Mouse (Mus musculus): ENCODE data around the gene Hbp1. TPM values are rescaled to one million over a fixed set of nuclear protein-coding genes. Genes with fewer than 3 reads are reported as not detected.

The Hbp1 gene
- polyA plus RNA-seq, 1 experiment, result 0.57 TPM

GRCm38 (mm10) chr12:31966405-31966804, 16.1 kb upstream of the Hbp1 start:
- no peaks in the 10 kb centered on the region for H3K27me3 ChIP-seq (ENCODE audit: control insufficient read depth)
- H3K4me3 ChIP-seq (replicated peaks), result no peak overlapping the region
- H3K9me3 ChIP-seq (ENCODE audit: control insufficient read depth, low read length), result no peaks in the 10 kb centered on the region
- TF ChIP-seq GATA1 (IDR thresholded peaks at IDR 0.05; ENCODE audit: low read length) (peak; percentile 15; the same call in 1 of the 2 replicates), TAL1 (IDR thresholded peaks at IDR 0.05; ENCODE audit: low read length) (peak; percentile 59)
- peaks cover 38% of the 10 kb centered on the region for H3K4me1 ChIP-seq (ENCODE audit: control insufficient read depth)
- peaks cover 88% of the 10 kb centered on the region for H3K36me3 ChIP-seq (ENCODE audit: control insufficient read depth)

GRCm38 (mm10) chr12:31965517-31966212, 15.3 kb upstream of the Hbp1 start:
- peak; percentile 26; the same call in 1 of the 3 replicates for TF ChIP-seq TAL1 (IDR thresholded peaks at IDR 0.05; ENCODE audit: low read length)
- TF ChIP-seq GATA1 (IDR thresholded peaks at IDR 0.05; ENCODE audit: low read length), result no peak
- no peaks in the 10 kb centered on the region for H3K9me3 ChIP-seq (ENCODE audit: control insufficient read depth, low read length)
- peaks cover 38% of the 10 kb centered on the region for H3K4me1 ChIP-seq (ENCODE audit: control insufficient read depth)
- no peak overlapping the region for H3K4me3 ChIP-seq (replicated peaks)
- H3K36me3 ChIP-seq (ENCODE audit: control insufficient read depth), result peaks cover 88% of the 10 kb centered on the region
- no peaks in the 10 kb centered on the region for H3K27me3 ChIP-seq (ENCODE audit: control insufficient read depth)

DNA sequence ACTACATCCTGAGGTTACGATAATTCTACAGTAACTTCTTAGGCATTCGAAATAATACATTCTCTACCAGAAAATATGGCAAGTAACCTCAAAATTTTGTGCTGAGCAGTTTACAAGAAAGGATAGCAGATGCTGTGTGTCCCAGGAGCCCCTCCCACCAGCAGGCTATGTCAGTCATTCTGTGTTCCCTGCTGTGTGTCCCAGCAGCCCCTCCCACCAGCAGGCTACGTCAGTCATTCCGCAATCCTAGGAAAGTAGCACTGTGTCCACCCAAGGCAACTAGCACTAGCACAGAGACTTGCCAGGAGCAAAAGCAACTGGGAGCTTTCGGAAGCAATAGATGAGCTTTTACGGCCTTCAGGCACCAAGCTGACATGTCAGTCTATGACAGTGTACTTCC, 13.7 kb upstream of the Hbp1 start:
- no peaks in the 10 kb centered on the region for H3K9me3 ChIP-seq (ENCODE audit: control insufficient read depth, low read length)
- H3K4me1 ChIP-seq (ENCODE audit: control insufficient read depth), result peaks cover 36% of the 10 kb centered on the region
- no peaks in the 10 kb centered on the region for H3K27me3 ChIP-seq (ENCODE audit: control insufficient read depth)
- H3K36me3 ChIP-seq (ENCODE audit: control insufficient read depth), result peaks cover 88% of the 10 kb centered on the region
- TF ChIP-seq TAL1 (IDR thresholded peaks at IDR 0.05; ENCODE audit: low read length) (no peak), GATA1 (IDR thresholded peaks at IDR 0.05; ENCODE audit: low read length) (no peak)
- no peak overlapping the region for H3K4me3 ChIP-seq (replicated peaks)

DNA sequence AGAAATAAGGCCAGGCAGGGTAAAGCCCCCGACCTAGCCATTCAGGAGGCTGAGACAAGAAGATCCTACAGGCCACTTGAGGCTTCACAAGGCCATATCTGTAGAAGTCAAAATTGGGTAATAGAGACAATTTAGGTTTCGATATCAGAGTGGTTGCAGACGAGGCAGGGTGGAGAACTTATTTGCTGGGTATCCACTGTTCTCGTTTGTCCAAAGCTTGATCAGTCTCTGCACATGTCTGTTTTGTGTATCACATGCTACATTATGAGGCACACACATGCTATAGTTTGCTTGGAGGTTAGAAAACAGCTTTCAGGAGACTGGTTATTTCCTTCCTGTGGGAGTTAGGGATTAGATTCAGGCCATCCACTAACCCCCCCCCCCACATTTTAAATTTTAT, 5.5 kb upstream of the Hbp1 start:
- TF ChIP-seq TAL1 (IDR thresholded peaks at IDR 0.05; ENCODE audit: low read length), result no peak
- TF ChIP-seq GATA1 (IDR thresholded peaks at IDR 0.05; ENCODE audit: low read length), result no peak
- H3K27me3 ChIP-seq (ENCODE audit: control insufficient read depth), result no peaks in the 10 kb centered on the region
- H3K36me3 ChIP-seq (ENCODE audit: control insufficient read depth), result peaks cover 44% of the 10 kb centered on the region
- peaks cover 9% of the 10 kb centered on the region for H3K4me1 ChIP-seq (ENCODE audit: control insufficient read depth)
- no peaks in the 10 kb centered on the region for H3K9me3 ChIP-seq (ENCODE audit: control insufficient read depth, low read length)
- no peak overlapping the region for H3K4me3 ChIP-seq (replicated peaks)

- TF ChIP-seq TAL1 (IDR thresholded peaks at IDR 0.05; ENCODE audit: low read length) (no peak), GATA1 (IDR thresholded peaks at IDR 0.05; ENCODE audit: low read length) (no peak)
- Histone ChIP-seq H3K4me1 (ENCODE audit: control insufficient read depth) (peaks cover 37% of the 10 kb centered on the region), H3K9me3 (ENCODE audit: control insufficient read depth, low read length) (no peaks in the 10 kb centered on the region), H3K36me3 (ENCODE audit: control insufficient read depth) (peaks cover 6% of the 10 kb centered on the region), H3K27me3 (ENCODE audit: control insufficient read depth) (no peaks in the 10 kb centered on the region), H3K4me3 (replicated peaks) (peak overlapping the region; percentile 92)
Observed at GRCm38 (mm10) chr12:31950659-31951031, 310 bp upstream of the Hbp1 start.

- H3K36me3 ChIP-seq (ENCODE audit: control insufficient read depth), result peaks cover 10% of the 10 kb centered on the region
- H3K9me3 ChIP-seq (ENCODE audit: control insufficient read depth, low read length), result no peaks in the 10 kb centered on the region
- H3K4me1 ChIP-seq (ENCODE audit: control insufficient read depth), result peaks cover 46% of the 10 kb centered on the region
- TF ChIP-seq GATA1 (IDR thresholded peaks at IDR 0.05; ENCODE audit: low read length) (no peak), TAL1 (IDR thresholded peaks at IDR 0.05; ENCODE audit: low read length) (no peak)
- no peaks in the 10 kb centered on the region for H3K27me3 ChIP-seq (ENCODE audit: control insufficient read depth)
- H3K4me3 ChIP-seq (replicated peaks), result peak overlapping the region; percentile 92
Observed at GRCm38 (mm10) chr12:31949193-31949741, 1.1 kb downstream of the Hbp1 start.

DNA sequence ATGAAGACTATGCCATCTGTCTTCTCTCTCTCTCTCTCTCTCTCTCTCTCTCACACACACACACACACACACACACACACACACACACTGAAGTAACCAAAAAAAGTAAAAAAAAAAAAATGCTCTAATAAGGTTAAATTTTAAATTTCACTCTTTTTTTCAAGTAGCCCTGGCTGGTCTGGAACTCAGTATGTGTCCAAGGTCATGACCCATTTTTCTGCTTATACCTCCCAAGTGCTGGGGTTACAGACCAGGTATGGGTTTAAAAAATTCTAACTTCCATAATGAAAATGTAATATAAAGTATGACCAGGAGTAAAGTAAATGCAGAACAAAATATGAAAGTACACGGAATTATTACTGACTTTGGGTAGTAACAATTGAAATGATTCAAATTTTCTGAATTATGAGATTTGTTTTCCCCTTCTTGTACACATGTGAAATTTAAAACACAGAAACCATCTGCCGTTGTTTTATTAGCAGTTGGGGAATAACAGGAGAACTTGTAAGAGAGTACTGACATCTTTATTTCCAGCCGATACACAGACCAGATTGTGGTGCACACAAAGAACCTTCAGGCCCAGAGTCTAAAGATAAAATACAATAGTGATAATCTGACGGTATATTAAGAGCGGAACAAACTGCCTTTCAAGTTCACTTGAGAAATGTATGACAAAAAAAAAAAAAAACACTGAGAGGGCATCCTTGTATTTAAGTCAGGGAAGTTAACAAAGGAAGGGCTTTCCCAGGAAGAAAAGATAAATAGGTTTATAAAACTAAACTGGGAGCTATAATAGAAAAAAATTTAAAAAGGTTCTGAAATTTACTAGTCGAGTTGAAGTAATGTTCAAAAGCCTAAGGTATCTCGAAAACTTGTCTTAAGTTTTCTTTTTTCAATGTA, 2.0 kb downstream of the Hbp1 start:
- peaks cover 55% of the 10 kb centered on the region for H3K4me1 ChIP-seq (ENCODE audit: control insufficient read depth)
- H3K9me3 ChIP-seq (ENCODE audit: control insufficient read depth, low read length), result no peaks in the 10 kb centered on the region
- peak overlapping the region; percentile 92 for H3K4me3 ChIP-seq (replicated peaks)
- TF ChIP-seq GATA1 (IDR thresholded peaks at IDR 0.05; ENCODE audit: low read length) (no peak), TAL1 (IDR thresholded peaks at IDR 0.05; ENCODE audit: low read length) (no peak)
- peaks cover 16% of the 10 kb centered on the region for H3K36me3 ChIP-seq (ENCODE audit: control insufficient read depth)
- H3K27me3 ChIP-seq (ENCODE audit: control insufficient read depth), result no peaks in the 10 kb centered on the region

DNA sequence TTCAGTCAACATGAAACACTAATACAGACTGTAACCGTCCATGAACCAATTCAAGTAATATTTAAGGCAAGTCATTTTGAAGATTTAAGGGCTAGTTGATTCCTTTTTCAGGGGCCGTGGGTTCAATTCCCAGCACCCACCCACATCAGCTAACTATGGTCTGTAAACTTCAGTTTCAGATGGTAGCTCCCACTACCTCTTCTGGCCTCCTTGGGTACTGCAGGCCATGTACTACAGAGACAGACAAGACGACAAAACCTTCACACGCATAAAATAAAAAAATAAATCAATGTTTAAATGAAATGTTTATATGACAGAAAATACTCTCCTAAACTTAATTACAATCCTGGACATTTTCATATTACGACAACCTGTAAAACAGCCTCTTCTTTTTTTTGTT, 2.9 kb downstream of the Hbp1 start:
- Histone ChIP-seq H3K36me3 (ENCODE audit: control insufficient read depth) (peaks cover 25% of the 10 kb centered on the region), H3K9me3 (ENCODE audit: control insufficient read depth, low read length) (no peaks in the 10 kb centered on the region), H3K27me3 (ENCODE audit: control insufficient read depth) (no peaks in the 10 kb centered on the region), H3K4me1 (ENCODE audit: control insufficient read depth) (peaks cover 64% of the 10 kb centered on the region), H3K4me3 (replicated peaks) (no peak overlapping the region)
- no peak for TF ChIP-seq GATA1 (IDR thresholded peaks at IDR 0.05; ENCODE audit: low read length)
- no peak for TF ChIP-seq TAL1 (IDR thresholded peaks at IDR 0.05; ENCODE audit: low read length)

DNA sequence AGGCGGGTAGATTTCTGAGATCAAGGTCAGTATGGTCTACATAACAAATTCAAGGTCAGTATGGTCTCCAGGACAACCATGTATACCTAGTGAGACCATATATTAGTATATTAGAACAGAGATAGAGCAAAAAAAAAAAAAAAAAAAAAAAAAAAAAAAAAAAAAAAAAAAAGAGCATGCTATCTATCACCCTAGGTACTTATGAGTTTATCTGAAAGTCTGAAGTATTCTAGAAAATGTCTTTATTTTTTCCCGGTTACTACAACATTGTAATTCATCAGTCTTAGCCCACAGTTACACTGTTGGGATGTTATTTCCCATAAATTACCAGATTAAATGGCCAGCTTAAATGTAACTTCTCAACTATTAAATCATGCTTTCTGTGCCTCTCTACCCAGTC, 5.9 kb downstream of the Hbp1 start:
- Histone ChIP-seq H3K27me3 (ENCODE audit: control insufficient read depth) (no peaks in the 10 kb centered on the region), H3K4me1 (ENCODE audit: control insufficient read depth) (peaks cover 54% of the 10 kb centered on the region), H3K36me3 (ENCODE audit: control insufficient read depth) (peaks cover 53% of the 10 kb centered on the region), H3K9me3 (ENCODE audit: control insufficient read depth, low read length) (no peaks in the 10 kb centered on the region), H3K4me3 (replicated peaks) (no peak overlapping the region)
- TF ChIP-seq GATA1 (IDR thresholded peaks at IDR 0.05; ENCODE audit: low read length), result no peak
- TF ChIP-seq TAL1 (IDR thresholded peaks at IDR 0.05; ENCODE audit: low read length), result no peak

Data from erythroblast, embryonic 14.5 days (primary cell).